Comparison of ENCODE assay signal across 23 mouse cellular contexts in genomic region chr6:71746246-71746645, GRCm38 (mm10). TPM values are rescaled to one million over a fixed set of nuclear protein-coding genes. Genes with fewer than 3 reads are reported as not detected.
"Had no signal": no experiment of that assay in that cellular context is flagged by ENCODE, and none has a peak within 500 bp of the region (broad histone marks: within the 10 kb centered on the region; RNA-seq: fewer than 3 reads in every experiment).

No protein-coding gene starts in this region.

- H3K9ac ChIP-seq: limb, embryonic 13.5 days; liver, embryonic 12.5 days; liver, embryonic 15.5 days; lung, embryonic 15.5 days; neural tube, embryonic 13.5 days had no signal

- H3K4me1 ChIP-seq: limb, embryonic 10.5 days; liver, embryonic 15.5 days; lung, embryonic 15.5 days had no signal

- DNase-seq: kidney, adult 18-20 months; kidney, adult 9 months; kidney, postnatal 14 days; kidney, postnatal 4 days; liver; lung, adult 18-20 months; lung, postnatal 10 days; lung, postnatal 36 days; midbrain, embryonic 14.5 days; retina, postnatal 1 day; right cerebral cortex, postnatal 25 days; spleen, adult 18-20 months had no signal

- H3K4me3 ChIP-seq: limb, embryonic 10.5 days; limb, embryonic 13.5 days; liver, embryonic 12.5 days; liver, embryonic 15.5 days; lung, embryonic 15.5 days; megakaryocyte, embryonic 14.5 days; myocyte; neural tube, embryonic 13.5 days had no signal

- H3K9me3 ChIP-seq: limb, embryonic 10.5 days; limb, embryonic 13.5 days; liver, embryonic 12.5 days; liver, embryonic 15.5 days; lung, embryonic 15.5 days; megakaryocyte, embryonic 14.5 days; neural tube, embryonic 13.5 days had no signal

- H3K27me3 ChIP-seq: limb, embryonic 13.5 days; liver, embryonic 12.5 days; liver, embryonic 15.5 days; lung, embryonic 15.5 days; neural tube, embryonic 13.5 days had no signal

- H3K36me3 ChIP-seq: limb, embryonic 10.5 days; limb, embryonic 13.5 days; liver, embryonic 12.5 days; liver, embryonic 15.5 days; lung, embryonic 15.5 days; neural tube, embryonic 13.5 days had no signal

- ATAC-seq: intestine, embryonic 16.5 days; liver, embryonic 12.5 days had no signal

- H3K4me2 ChIP-seq: limb, embryonic 13.5 days; liver, embryonic 12.5 days; liver, embryonic 15.5 days; lung, embryonic 15.5 days; neural tube, embryonic 13.5 days had no signal

- H3K27ac ChIP-seq: limb, embryonic 10.5 days; limb, embryonic 13.5 days; liver, embryonic 12.5 days; liver, embryonic 15.5 days; lung, embryonic 15.5 days; neural tube, embryonic 13.5 days had no signal

RNA-seq across cellular contexts. Expression of gene Reep1, which starts 38.9 kb away (rescaled TPM):
- total RNA-seq: monocyte, adult 5-6 weeks; neutrophil, adult 5-6 weeks had no signal
